Mouse (Mus musculus) layer of hippocampus, postnatal 10 days (tissue): Measurements from ENCODE around the gene Myb. TPM values are rescaled to one million over a fixed set of nuclear protein-coding genes. Genes with fewer than 3 reads are reported as not detected.
A peak's percentile ranks its signal among the peaks of the same experiment; 100 is the strongest.
"Not testable (repeated sequence)": the region's sequence is repeated elsewhere in the genome, so short reads cannot be mapped to it uniquely, and the experiment has no call there.

Experiments
- DNase-seq, 2 experiments: peaks; one replicate each; pipeline ENCODE4 v3.0.0; 2021; ENCODE audit warnings: low spot score in 2 of 2
- total RNA-seq, 2 experiments: library from RNA; stranded (reverse); gene quantifications; 2 replicates each; pipeline ENCODE4 v1.2.3; 2021

The Myb gene
- total RNA-seq, 2 experiments from 2014 or later, result 1.5 to 2.1 TPM

DNA sequence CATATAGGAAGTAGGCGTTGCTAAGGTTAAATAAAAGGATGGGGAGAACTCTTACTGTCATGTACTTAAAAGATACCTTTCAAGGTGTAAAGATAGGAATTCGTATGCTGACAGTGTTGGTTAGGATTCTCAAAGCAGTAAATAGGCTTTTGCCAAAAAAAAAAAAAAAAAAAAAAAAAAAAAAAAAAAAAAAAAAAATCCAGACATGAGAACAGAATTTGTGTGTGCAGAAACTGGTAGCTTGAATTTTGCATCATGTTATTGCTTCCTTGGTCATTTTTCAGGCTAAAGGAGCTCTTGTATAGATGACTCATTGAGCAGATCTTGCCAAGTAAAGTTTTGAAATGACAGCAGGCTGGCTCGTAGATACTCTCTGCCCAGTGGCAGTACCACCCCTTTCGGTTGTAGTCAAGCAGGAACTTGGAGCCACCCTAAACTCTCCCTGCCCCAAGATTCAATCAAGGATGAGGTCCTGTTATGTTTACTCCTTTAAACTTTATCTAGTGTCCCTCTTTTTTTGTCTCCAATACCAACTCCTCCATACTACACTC lies 11.9 kb upstream of the Myb start:
- no peak for DNase-seq

- DNase-seq, result no peak
These were observed 7.7 kb upstream of the Myb start for GRCm38 (mm10) chr10:21168466-21168865.

DNA sequence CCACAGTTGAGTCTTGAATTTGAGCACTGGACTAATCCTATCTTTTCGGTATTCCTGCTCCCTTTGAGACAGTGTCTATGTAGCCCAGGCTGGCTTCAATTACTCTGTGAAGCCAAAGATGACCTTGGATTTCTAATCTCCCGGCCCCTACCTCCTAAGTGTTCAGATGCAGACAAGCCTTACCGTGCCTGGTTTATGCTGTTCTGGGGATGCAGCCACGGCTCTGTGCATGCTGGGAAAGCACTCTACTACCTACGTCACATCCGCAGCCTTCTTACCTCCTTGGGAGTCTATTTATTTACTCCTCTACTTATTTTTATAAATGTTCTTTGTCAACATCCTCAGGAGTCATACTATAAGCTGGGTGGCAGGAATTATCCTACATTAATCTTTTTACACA lies 7.1 kb upstream of the Myb start:
- DNase-seq, result no peak

GRCm38 (mm10) chr10:21167165-21167564 lies 6.4 kb upstream of the Myb start:
- no peak for DNase-seq

DNA sequence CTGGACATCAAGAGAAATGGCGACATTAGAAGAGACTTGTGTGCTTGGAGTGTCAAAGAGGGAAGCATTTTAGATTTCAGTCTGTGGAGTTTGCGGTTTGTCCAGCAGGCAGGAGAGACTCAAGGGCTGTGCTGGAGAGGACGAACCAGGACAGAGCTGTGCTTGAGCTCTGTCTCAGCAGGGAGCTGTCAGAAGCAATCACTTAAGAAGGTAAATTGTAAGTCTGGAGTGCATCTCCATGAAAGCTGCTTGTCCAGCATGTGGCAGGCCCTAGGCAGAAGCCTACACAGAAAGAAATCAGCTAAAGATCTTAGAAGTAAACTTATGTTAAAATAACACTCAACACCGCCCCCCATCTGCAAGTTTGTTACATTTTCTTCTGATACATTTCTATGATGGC lies 4.6 kb upstream of the Myb start:
- no peak for DNase-seq

DNA sequence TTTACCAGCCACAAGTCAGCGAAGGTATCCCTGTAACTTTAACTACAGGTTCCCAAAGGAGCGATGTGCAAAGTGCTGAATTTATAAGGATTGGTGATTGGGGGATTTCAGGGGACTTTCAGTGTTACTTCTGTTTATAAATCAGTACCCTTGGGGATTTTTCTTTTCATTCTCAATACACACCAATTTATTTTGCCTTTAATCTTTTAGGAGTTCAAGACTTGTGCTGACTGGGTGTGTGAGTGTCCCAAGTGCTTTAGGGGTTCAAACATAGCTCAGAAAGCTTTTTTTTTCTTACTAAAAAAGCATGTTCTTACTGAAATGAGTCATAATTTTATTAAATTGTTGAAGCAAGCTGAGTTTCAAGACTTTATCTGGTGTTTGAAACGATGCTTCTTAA lies 1.3 kb upstream of the Myb start:
- DNase-seq, result no peak

DNA sequence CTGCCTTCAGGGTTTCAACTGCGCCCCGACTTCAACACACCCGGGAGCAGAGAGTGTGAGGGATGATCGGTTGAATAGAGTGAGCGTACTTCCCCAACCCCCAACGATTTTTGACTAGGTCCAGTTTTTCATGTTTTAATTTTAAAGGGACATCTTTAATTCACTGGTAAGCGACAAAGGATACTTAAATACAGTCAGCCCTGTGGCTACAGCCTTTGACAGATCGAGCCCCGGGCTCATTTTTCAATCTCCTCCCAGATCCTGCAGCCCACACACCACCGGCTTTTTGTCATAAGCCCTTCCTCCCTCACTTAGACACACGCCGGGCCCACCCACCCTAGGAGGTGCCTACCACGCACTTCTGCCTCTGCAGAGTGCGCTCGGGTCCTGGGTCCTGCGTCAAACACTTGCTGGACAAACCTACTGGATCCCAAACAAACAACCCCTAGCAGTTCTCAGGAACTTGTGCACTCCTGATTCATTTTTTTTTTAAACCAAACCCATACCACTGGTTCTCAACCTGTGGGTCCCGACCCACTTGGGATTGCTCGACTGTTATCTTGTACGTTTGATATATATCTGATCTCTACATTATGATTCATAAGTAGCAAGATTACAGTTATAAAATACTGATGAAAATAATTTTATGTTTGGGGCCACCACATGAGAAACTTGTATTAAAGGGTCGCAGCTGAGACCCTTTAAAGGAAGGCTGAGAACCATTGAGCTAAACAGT lies 743 bp upstream of the Myb start:
- peak in 1 of 2 experiments; percentile 19 for DNase-seq

DNA sequence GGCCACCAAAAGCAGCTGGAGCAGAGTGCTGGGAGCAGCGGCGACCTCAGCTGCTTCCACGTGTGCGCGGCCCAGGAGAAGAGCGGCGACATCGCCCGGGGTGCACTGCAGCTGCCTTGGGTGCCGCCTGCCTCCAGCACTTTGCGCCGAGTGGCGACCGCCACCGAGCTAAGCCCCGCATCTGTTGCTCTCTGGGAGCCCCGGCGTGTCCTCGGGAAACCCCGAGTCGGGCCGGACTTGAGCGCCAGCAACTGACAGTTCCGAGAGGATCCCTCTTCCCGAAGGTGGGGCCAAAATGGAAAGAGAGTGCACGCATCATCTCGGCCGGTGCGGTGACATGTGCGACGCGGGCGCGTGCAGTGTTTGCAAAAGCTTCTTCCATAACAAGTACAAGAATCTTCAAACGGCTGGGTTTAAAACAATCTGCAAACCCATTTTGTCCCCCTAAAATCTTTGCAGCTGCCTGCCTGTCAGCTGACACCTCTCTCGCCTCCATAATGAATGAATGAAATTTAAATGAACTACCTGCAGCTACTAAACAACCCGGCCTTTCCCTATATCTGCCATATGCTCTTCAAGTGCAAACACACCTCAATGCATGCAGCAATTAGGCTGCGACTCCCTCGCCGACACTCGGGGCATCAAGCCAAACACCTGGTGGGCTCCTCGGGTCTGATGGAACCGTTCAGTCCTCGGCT lies 938 bp downstream of the Myb start:
- DNase-seq, result peak; percentile 24 to 40

GRCm38 (mm10) chr10:21158918-21159443 lies 1.8 kb downstream of the Myb start:
- peak in 1 of 2 experiments; percentile 23 for DNase-seq

- peak; percentile 48 to 64 for DNase-seq
These were observed 2.5 kb downstream of the Myb start for GRCm38 (mm10) chr10:21158111-21158917.

DNA sequence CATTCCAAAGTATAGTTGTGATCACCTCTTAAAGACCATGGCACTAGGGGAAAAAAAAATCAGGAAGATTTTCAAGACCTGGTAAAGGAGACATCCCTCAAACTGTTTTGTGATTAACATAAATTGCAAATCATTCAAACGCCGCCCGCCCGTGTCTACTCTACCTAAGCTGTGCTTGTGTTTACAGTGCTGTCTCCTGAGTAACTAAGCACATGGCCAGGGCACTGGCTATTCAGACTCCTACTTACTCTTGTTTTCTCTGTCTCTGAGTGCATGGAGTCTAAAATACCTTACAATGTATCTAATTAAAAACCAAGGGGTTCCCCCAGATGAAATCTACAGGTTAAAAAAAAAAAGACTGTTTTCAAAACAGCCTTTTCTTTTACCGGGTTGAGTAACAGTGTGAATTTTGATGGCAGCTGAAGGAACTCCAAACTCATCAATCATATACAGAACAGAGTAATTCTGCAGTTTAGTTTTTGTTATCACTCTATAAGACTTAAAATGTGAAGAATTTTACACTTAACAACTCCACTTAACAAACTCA lies 3.8 kb downstream of the Myb start:
- DNase-seq, result no peak

DNA sequence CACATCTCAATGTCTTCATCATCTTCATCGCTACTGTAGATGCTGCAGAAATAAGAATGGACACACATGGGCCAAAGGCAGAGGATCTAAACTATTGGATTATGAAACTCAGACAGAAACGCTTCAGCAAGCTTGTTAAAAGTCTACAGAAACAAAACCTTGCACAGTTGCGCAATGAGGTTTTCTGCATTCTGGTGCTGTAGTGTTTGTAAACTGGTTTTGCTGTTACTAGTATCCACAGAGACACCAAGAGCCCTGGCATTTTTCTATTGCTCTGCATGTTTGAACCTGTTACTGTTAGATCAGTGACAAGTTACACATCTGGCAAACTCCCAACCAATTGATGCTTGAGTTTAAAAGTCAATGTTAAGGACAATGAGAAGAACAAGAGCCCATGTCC lies 4.4 kb downstream of the Myb start:
- DNase-seq, result no peak

- no peak for DNase-seq
These were observed 5.9 kb downstream of the Myb start for GRCm38 (mm10) chr10:21154927-21155326.

GRCm38 (mm10) chr10:21153433-21153832 lies 7.4 kb downstream of the Myb start:
- no peak for DNase-seq

DNA sequence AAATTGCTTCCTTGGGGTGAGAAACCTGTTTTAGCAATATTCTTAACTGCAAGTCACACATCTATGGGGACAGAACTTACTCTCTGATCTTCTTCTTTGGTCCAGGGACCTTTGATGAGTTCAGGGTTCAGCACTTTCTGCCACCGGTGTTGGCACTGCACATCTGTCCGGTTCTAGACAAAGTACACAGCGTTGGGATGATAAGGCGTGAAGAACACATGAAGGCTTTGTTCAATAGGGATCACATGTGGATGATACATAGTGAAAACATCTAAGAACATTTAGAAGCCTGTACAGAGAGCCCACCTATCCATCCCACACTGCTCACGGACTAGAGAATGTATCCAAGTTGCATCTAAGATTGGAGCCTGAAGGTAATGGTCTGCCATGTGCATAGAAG lies 8.0 kb downstream of the Myb start:
- no peak for DNase-seq

DNA sequence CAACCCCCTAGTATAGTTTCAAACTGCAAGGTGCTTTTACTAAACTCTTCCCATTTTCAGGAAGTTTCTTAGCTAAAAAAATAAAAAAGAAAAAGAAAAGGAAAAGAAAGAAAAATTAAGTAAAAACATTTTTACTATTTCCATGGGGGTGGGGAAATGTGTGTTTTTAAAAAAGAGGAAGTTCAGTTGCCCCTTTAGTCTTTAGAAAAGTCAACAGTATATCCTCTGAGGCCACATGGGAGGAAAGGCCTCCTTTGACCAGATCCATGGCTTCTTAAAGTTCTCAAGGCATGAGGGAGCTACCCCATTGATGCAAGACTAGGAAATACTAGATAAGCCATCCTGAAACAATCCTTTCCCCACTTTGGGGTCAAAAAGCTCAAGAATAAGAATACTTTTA lies 9.5 kb downstream of the Myb start:
- DNase-seq, result no peak

GRCm38 (mm10) chr10:21149945-21150344 lies 10.8 kb downstream of the Myb start:
- not testable (repeated sequence) for DNase-seq

GRCm38 (mm10) chr10:21146719-21147118 lies 14.1 kb downstream of the Myb start:
- DNase-seq, result no peak

DNA sequence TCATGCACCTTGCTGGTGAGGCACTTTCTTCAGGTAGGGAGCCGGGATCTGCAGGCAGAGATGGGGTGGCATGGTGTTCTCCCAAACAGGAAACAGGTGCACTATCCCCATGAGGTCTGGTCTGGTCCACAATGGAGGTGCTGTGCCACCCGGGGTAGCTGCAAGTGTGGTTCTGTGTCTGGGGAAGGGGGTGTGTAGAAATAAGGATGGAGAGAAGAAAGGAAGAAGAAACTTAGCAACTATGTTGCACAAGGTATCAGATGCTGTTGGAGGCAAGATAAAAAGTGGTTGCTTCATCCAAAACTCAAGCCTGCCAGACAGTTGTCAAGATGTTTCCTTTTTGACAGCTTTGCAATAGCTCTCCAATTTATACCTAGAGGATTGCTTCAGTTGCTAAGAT lies 14.5 kb downstream of the Myb start:
- no peak for DNase-seq

DNA sequence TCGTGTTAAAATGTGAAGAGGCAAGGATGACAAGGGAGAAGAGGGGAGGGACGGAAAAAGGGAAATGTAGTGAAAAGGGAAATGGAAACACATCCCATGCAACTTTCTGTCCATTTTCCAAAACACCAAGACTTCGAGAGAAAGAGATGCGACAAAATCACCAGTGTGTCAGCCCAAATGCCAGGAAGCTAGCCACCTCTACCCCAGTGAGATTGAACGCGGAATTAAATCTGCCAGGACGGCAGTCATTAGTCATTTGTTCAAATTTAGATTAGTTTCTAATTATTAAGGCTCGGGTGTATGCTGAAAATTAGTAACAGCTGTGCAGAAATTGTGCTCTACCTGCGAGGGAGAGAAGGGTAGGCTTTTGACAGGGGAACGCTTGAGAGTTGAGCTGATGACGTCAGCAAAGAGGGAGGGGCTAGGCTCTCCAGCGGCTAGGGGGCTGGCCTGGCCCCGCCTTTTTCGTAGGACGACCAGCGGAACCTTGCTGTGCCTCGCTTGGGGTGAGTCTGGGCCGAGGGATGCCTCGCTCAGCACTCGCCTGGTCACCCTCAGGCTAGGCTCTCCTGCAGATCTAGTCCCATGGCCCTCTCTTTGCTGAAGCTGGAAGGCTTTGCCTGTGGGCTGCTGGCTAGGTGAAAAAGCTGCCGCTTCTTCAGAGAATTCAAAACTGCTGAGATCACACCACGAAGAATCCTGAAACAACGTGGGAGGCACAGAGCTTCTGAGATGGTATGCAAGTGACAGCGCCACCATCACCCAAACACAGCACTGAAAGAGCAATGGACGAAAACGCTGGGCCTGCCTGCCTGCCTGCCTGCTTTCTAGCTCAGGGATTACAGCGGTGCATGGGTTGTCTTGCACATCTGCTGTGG lies 15.9 kb downstream of the Myb start:
- DNase-seq, result peak; percentile 70 to 79
